Comparison of ENCODE assay signal across 9 mouse cellular contexts in genomic region chr9:66794629-66795463, GRCm38 (mm10). TPM values are rescaled to one million over a fixed set of nuclear protein-coding genes. Genes with fewer than 3 reads are reported as not detected.
DNase-seq lines count a peak whose midpoint lies in the region; ATAC-seq and TF ChIP-seq lines count a peak whose summit lies in the region.
"Had no signal": no experiment of that assay in that cellular context is flagged by ENCODE, and none has a peak within 500 bp of the region (broad histone marks: within the 10 kb centered on the region; RNA-seq: fewer than 3 reads in every experiment).

No protein-coding gene starts in this region.

- no peaks in the 10 kb centered on the region for H3K27me3 ChIP-seq in testis, adult 2 months (ENCODE audit: control insufficient read depth, insufficient read depth, low read length)
- no peaks in the 10 kb centered on the region for H3K27me3 ChIP-seq in intestine, embryonic 15.5 days (replicated peaks)
- H3K27me3 ChIP-seq in myocyte (ENCODE audit: control insufficient read depth, insufficient read depth, insufficient read length) = no peaks in the 10 kb centered on the region

- H3K4me1 ChIP-seq in testis, adult 2 months (ENCODE audit: control insufficient read depth, insufficient read depth, low read length) = peaks cover 13% of the 10 kb centered on the region
- no peaks in the 10 kb centered on the region for H3K4me1 ChIP-seq in intestine, embryonic 15.5 days (replicated peaks)

- ATAC-seq in intestine, embryonic 15.5 days = peak; percentile 57

- no peaks in the 10 kb centered on the region for H3K79me2 ChIP-seq in myocyte (ENCODE audit: control insufficient read depth, insufficient read depth)

- peak; percentile 48 for DNase-seq in embryo, embryonic 10.5 days (ENCODE audit: low spot score)
- no peak for DNase-seq in embryo, embryonic 10 days (ENCODE audit: low spot score)
- DNase-seq in testis, postnatal 14 days (ENCODE audit: low spot score) = no peak
- DNase-seq in left cerebral cortex, adult 8-10 months (ENCODE audit: low spot score in 2 of 2) = no peak
- DNase-seq in right cerebral cortex, adult 2 months (ENCODE audit: low spot score in 2 of 2) = no peak

- peak overlapping the region; percentile 69 for H3K27ac ChIP-seq in testis, adult 2 months (ENCODE audit: control insufficient read depth, insufficient read depth, low read depth, low read length)
- H3K27ac ChIP-seq in intestine, embryonic 15.5 days = peak overlapping the region; percentile 90

- 2% methylated on average over 43 of the region's 43 CpGs for WGBS in intestine, embryonic 15.5 days

- TF ChIP-seq POLR2A in testis, adult 2 months (IDR thresholded peaks at IDR 0.05; ENCODE audit: control insufficient read depth, low read depth, low read length) = no peak; the same call in 1 of the 2 replicates
- peak; percentile 52 for TF ChIP-seq POLR2A in myocyte (IDR thresholded peaks at IDR 0.05; ENCODE audit: insufficient read length, low read depth)

- peak overlapping the region; percentile 95 for H3K4me3 ChIP-seq in testis, adult 2 months (ENCODE audit: control insufficient read depth, low read depth, low read length)
- H3K4me3 ChIP-seq in intestine, embryonic 15.5 days (replicated peaks) = peak overlapping the region; percentile 60
- H3K4me3 ChIP-seq in myocyte = peak overlapping the region; percentile 46

- H3K4me2 ChIP-seq in intestine, embryonic 15.5 days (replicated peaks) = peak overlapping the region; percentile 90
- H3K4me2 ChIP-seq in myocyte (ENCODE audit: low read depth) = peak overlapping the region; percentile 98

- H3ac ChIP-seq in myocyte (ENCODE audit: control insufficient read depth, insufficient read length) = peak overlapping the region; percentile 4

- peak overlapping the region; percentile 72 for H3K9ac ChIP-seq in intestine, embryonic 15.5 days

- no peak for TF ChIP-seq CTCF in testis, adult 2 months (IDR thresholded peaks at IDR 0.05; ENCODE audit: control insufficient read depth, insufficient read depth, insufficient replicate concordance, low read depth, low read length)

- no peaks in the 10 kb centered on the region for H3K9me3 ChIP-seq in intestine, embryonic 15.5 days

- H3K36me3 ChIP-seq in testis, adult 2 months (ENCODE audit: control insufficient read depth, insufficient read depth, low read length) = no peaks in the 10 kb centered on the region
- H3K36me3 ChIP-seq in intestine, embryonic 15.5 days = no peaks in the 10 kb centered on the region
- H3K36me3 ChIP-seq in myocyte (ENCODE audit: control insufficient read depth, insufficient read depth) = peaks cover 3% of the 10 kb centered on the region

TF ChIP-seq in myocyte, 11 proteins besides CTCF, POLR2A, EP300 and RAD21:
- no peak for TF ChIP-seq REST (IDR thresholded peaks at IDR 0.05; ENCODE audit: insufficient read depth, insufficient read length)
- no peak for TF ChIP-seq CEBPB (IDR thresholded peaks at IDR 0.05; ENCODE audit: insufficient read depth, poor library complexity, severe bottlenecking)
- no peak for TF ChIP-seq TCF3 (IDR thresholded peaks at IDR 0.05; ENCODE audit: insufficient read length, low read depth)
- no peak for TF ChIP-seq POLR2AphosphoS2 (IDR thresholded peaks at IDR 0.05; ENCODE audit: insufficient read length, low read depth)
- TF ChIP-seq MYOD1 (IDR thresholded peaks at IDR 0.05; ENCODE audit: control insufficient read depth in 1 of 3, insufficient read length in 2 of 3, low read depth in 2 of 3) = no peak
- no peak for TF ChIP-seq TCF12 (IDR thresholded peaks at IDR 0.05; ENCODE audit: insufficient read depth, poor library complexity, severe bottlenecking)
- TF ChIP-seq SRF (IDR thresholded peaks at IDR 0.05; ENCODE audit: control insufficient read depth, insufficient read length, low read depth) = no peak
- TF ChIP-seq MAX (IDR thresholded peaks at IDR 0.05; ENCODE audit: low read depth) = no peak
- no peak for TF ChIP-seq MYOG (IDR thresholded peaks at IDR 0.05; ENCODE audit: control insufficient read depth in 1 of 3, insufficient read depth in 1 of 3, insufficient read length in 2 of 3, low read depth in 2 of 3)
- TF ChIP-seq E2F4 (IDR thresholded peaks at IDR 0.05; ENCODE audit: insufficient read depth) = no peak
- no peak for TF ChIP-seq USF1 (IDR thresholded peaks at IDR 0.05; ENCODE audit: low read depth)

RNA-seq across cellular contexts. Expression of gene Aph1b, which starts 0.4 kb away (rescaled TPM):
- polyA plus RNA-seq in testis, adult 2 months (2012; rRNA removed) = 1.6 and 1.9 TPM in 2 replicates
- 8.5 and 8.9 TPM in 2 replicates for polyA plus RNA-seq in intestine, embryonic 15.5 days (2015; fragmentation: Nextera tagmentation; extraction: Ambion mirVana)
- polyA plus RNA-seq in myocyte (2012; fragmentation: generic; extraction: Trizol) = 2.5 TPM
- 10 to 100 TPM; 19.1 to 20.4 (median 20.0) TPM for total RNA-seq in left cerebral cortex, adult 8-10 months (2022)

RNA-seq across cellular contexts. Expression of gene Gm10647, which starts 2.0 kb away (rescaled TPM):
- 0.12 and 0.20 TPM in 2 replicates for polyA plus RNA-seq in testis, adult 2 months (2012; rRNA removed)
- polyA plus RNA-seq in intestine, embryonic 15.5 days (2015; fragmentation: Nextera tagmentation; extraction: Ambion mirVana) = 0.52 and 0.69 TPM in 2 replicates
- polyA plus RNA-seq in myocyte (2012; fragmentation: generic; extraction: Trizol) = not detected
- total RNA-seq in left cerebral cortex, adult 8-10 months (2022) = under 1 TPM; 0.60 to 0.83 (median 0.69) TPM
- total RNA-seq: hematopoietic stem cell, adult 5-6 weeks had no signal

RNA-seq across cellular contexts. Expression of gene Aph1c, which starts 39.7 kb away (rescaled TPM):
- 7.3 and 10.2 TPM in 2 replicates for polyA plus RNA-seq in testis, adult 2 months (2012; rRNA removed)
- 3.4 and 4.5 TPM in 2 replicates for polyA plus RNA-seq in intestine, embryonic 15.5 days (2015; fragmentation: Nextera tagmentation; extraction: Ambion mirVana)
- polyA plus RNA-seq in myocyte (2012; fragmentation: generic; extraction: Trizol) = 2.7 TPM
- total RNA-seq in left cerebral cortex, adult 8-10 months (2022) = 10 to 100 TPM in 1 of 4 experiments, 1 to 10 TPM in 3; 5.8 to 10.5 (median 8.4) TPM
